Mouse (Mus musculus): Measurements from ENCODE around the gene Ggt5. TPM values are rescaled to one million over a fixed set of nuclear protein-coding genes. Genes with fewer than 3 reads are reported as not detected.

The Ggt5 gene
- 22.8 and 27.9 TPM in 2 replicates for total RNA-seq (2017)

DNA sequence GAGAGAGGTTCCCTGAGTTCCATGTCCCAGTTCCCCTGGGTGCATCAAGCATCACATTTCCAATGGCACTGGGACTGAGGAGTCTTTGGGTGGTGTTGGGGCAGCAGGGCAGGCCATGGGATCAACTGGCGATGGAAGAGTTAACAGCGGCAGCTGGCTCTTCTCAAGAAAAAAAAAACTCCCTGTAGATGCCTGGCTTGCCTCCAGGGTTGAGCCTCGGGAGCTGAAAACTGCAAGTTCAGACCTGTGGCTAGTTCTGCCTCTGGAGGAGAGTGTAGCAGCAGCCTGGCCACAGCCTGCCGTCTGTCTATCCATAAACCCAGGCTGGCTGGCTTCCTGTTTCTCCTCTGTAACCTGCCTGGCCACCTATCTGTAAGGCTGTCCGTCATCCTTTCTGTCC is at the start of gene Ggt5:
Gene Ggt5 (plus strand): TSS at position 212 of the 400 bp plus-strand sequence.
- ATAC-seq (replicated peaks in 1 of 2; ENCODE audit: insufficient read depth in 1 of 2, low FRiP score in 2 of 2, low TSS enrichment in 1 of 2, low read depth in 1 of 2, poor library complexity in 2 of 2, severe bottlenecking in 2 of 2): peak; percentile 28 to 49

DNA sequence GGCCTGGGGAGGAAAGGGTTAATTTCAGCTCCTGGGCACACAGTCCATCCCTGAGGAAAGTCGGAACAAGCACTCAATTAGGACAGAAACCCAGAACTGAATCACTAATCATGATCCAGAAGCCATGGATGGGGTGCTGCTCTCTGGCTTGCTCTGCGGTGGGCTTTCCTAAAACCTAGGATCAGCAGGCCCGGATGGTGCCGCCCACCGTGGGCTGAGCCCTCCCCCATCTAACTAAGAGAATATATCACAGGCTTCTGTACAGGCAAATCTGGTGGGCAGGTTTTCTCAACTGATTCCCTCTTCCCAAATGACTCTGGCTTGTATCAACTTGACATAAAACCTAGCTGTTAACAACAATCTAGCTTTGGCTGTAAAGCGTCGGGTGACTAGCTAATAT is 41.2 kb upstream of the Ggt5 start:
- no peak for ATAC-seq (replicated peaks in 1 of 2; ENCODE audit: insufficient read depth in 1 of 2, low FRiP score in 2 of 2, low TSS enrichment in 1 of 2, low read depth in 1 of 2, poor library complexity in 2 of 2, severe bottlenecking in 2 of 2)

DNA sequence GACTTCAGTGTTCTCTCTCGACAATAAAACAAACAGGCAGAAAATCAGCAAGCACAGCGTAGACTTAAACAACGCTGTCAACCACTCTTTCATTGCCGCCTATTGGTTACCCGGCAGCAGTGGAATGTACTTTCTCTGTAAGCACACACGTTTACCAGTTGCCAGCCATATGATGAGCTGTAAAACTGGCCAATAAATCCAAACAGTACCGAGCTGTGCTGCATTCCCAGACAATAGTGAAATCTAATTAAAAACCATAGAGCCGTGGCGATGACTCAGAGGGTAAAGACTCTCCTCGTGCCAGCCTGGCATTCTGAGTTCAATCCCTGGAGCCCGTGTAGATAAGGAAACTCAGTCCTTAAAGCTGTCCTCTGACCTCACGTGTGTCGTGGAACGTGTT is 40.7 kb upstream of the Ggt5 start:
- ATAC-seq (replicated peaks in 1 of 2; ENCODE audit: insufficient read depth in 1 of 2, low FRiP score in 2 of 2, low TSS enrichment in 1 of 2, low read depth in 1 of 2, poor library complexity in 2 of 2, severe bottlenecking in 2 of 2): no peak

DNA sequence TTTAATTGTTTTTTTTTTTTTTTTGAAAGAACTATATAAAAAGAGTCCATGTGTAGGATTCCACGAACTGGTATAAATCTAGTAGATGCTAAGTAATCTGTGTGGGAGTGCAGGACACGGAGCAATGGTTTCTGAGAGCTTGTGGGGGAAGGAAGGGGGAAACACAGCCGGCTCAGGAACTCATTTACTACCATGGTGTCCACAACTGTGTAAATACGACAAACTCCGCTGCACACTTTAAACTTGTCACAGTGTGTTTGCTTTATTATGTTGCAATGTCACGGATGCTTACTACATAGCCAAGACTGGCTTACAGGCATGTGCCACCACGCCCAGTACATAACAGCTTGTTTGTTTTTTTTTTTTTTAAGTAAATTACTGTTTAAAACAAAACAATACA is 39.3 kb upstream of the Ggt5 start:
- ATAC-seq (replicated peaks in 1 of 2; ENCODE audit: insufficient read depth in 1 of 2, low FRiP score in 2 of 2, low TSS enrichment in 1 of 2, low read depth in 1 of 2, poor library complexity in 2 of 2, severe bottlenecking in 2 of 2): no peak

DNA sequence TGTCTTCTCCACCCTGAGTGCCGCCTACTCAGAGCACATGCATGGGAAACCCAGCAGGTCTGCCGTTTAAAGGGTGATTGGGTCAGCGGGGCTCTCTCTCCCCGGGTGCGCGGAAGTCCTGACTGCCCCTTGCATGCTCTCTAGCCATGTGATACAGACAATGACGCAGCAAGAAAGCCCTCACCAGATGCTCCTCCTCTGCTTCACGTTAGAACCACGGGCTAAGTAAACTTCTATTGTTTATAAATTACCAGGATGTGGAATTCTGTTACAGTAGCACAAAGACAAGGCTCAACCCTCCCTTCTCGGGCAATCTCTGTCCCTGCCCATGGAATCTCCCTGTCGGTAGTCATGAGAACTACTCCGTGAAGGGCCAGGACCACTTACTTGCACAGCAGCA is 38.0 kb upstream of the Ggt5 start:
- peak; percentile 54 to 72; a peak in 3 of 4 replicates for ATAC-seq (replicated peaks in 1 of 2; ENCODE audit: insufficient read depth in 1 of 2, low FRiP score in 2 of 2, low TSS enrichment in 1 of 2, low read depth in 1 of 2, poor library complexity in 2 of 2, severe bottlenecking in 2 of 2)

DNA sequence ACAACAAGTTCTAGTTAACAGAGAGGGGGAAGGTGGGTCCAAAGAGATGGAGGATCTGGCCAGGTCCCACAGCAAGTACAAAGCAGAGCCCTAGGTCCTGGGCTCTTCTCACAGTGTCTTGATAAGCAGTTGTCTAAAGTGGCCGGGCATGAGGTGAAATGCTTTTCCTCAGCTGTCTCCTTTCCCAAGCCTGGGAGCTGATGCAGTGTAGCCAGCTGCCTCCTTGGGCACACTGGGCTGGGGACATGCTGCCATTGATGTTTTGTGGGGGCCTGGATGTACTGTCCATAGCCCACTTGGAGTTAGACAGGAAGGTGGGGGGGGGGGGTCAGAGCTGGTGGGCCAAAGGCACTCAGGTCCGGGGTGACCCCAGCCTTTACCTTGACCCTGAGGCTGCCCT is 37.0 kb upstream of the Ggt5 start:
- no peak for ATAC-seq (replicated peaks in 1 of 2; ENCODE audit: insufficient read depth in 1 of 2, low FRiP score in 2 of 2, low TSS enrichment in 1 of 2, low read depth in 1 of 2, poor library complexity in 2 of 2, severe bottlenecking in 2 of 2)

DNA sequence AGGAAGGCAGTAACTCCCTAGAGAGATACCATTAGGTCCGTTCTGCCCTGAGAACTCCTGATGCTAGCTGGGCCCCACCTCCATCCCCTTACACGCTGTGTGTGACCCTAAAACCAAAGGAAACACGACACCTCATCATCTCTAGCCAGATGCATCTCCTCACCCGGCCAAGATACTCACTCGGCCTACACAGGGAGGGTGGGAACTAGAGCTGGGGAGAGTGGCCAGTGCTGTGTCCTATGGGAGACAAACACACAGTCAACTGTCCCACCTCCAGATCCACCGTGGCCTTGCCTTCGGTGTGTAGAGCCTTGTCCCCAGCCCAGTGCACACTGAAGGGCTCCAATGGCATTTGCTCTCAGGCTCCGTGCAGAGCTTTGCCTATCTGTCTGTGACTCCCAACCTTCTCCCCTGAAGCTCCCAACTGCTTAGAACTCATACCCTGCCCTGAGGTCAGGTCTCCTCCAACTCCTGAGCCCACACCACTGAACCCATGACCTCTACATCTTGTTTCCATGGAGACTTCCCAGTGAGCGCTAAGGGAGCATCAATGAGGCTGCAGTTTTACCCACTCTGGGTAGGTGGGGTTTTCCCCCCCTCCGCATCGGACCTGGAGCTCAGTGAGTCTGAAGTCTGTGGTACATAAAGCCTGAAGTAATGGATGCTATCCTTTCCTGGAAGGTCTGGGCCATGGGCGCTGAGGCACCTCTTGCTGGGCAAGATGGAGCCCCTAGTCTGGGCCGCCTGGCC is 36.3 kb upstream of the Ggt5 start:
- no peak for ATAC-seq (replicated peaks in 1 of 2; ENCODE audit: insufficient read depth in 1 of 2, low FRiP score in 2 of 2, low TSS enrichment in 1 of 2, low read depth in 1 of 2, poor library complexity in 2 of 2, severe bottlenecking in 2 of 2)

DNA sequence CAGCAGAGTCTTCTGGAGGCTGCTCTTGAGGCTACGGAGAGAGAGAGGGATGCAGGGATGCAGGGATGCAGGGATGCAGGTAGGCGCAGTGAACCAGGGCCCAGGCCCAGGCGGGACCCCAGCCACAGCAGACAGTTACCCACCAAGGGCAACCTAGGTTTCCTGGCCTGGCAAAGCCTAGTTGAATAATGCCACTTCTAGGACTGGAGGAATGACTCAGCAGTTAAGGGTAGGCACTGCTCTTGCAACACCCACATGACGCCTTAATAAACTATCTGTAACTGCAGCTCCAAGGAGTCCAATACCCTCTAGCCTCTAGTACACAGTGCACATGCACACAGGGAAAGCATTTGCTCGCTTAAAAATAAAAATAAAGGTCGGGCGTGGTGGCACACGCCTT is 35.0 kb upstream of the Ggt5 start:
- peak; percentile 50 to 63; a peak in 3 of 4 replicates for ATAC-seq (replicated peaks in 1 of 2; ENCODE audit: insufficient read depth in 1 of 2, low FRiP score in 2 of 2, low TSS enrichment in 1 of 2, low read depth in 1 of 2, poor library complexity in 2 of 2, severe bottlenecking in 2 of 2)

DNA sequence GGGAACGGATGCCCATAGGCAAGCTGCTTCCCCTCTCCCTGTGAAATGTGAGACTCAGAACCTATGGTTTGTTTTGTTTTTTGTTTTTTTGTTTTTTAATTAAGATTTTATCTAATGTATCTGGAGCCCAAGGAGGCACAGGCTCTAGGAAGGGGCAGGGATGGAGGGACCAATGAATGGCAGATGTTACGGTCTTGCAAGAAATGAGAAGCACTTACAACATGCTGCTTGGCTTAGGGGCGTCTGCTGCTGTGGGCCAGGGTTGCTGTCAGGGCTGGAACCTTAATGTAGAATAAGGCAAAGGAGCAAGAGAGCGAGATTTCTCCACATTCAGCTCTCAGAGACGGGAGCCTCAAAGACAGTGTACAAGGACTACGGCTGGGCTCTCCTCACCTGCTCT is 33.6 kb upstream of the Ggt5 start:
- ATAC-seq (replicated peaks in 1 of 2; ENCODE audit: insufficient read depth in 1 of 2, low FRiP score in 2 of 2, low TSS enrichment in 1 of 2, low read depth in 1 of 2, poor library complexity in 2 of 2, severe bottlenecking in 2 of 2): no peak

DNA sequence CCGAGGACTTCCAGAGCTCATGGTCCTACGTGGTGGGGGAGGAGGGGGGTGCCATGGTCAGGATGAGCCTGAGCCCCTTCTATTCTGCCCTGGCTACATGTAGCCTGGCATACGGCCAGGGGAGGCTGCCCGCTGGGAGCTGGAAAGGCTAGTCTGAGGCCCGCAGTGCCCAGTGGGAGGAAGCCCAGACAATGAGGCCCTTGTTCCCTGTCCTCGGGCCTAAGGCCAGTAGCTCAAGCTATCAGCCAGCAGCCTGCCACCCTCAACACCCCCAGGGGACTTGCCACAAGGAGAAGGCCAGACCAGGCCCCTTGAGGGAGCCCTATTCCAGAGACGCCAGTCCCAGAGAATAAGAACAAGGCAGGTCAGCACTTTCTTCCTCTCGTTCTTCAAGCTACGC is 33.1 kb upstream of the Ggt5 start:
- ATAC-seq (replicated peaks in 1 of 2; ENCODE audit: insufficient read depth in 1 of 2, low FRiP score in 2 of 2, low TSS enrichment in 1 of 2, low read depth in 1 of 2, poor library complexity in 2 of 2, severe bottlenecking in 2 of 2): no peak

DNA sequence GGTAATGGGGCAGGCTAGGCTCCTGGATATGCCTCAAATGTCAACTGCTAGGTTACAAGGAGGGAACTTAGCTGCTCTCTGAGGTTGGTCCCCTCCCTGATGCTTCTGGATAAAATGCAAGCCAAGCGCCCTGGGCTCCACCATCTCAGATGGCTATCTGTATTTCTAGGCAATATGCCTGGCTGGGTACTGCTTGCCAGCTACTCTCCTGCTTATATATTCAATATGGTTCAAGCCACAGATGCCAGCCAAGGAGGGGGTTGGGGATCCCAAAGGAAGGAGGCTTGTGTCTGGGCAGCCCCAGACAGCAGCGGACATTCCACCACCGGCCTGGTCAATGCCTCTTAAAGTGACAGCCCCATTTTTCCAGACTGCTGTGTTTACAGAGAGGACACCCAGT is 30.6 kb upstream of the Ggt5 start:
- ATAC-seq (replicated peaks in 1 of 2; ENCODE audit: insufficient read depth in 1 of 2, low FRiP score in 2 of 2, low TSS enrichment in 1 of 2, low read depth in 1 of 2, poor library complexity in 2 of 2, severe bottlenecking in 2 of 2): no peak

DNA sequence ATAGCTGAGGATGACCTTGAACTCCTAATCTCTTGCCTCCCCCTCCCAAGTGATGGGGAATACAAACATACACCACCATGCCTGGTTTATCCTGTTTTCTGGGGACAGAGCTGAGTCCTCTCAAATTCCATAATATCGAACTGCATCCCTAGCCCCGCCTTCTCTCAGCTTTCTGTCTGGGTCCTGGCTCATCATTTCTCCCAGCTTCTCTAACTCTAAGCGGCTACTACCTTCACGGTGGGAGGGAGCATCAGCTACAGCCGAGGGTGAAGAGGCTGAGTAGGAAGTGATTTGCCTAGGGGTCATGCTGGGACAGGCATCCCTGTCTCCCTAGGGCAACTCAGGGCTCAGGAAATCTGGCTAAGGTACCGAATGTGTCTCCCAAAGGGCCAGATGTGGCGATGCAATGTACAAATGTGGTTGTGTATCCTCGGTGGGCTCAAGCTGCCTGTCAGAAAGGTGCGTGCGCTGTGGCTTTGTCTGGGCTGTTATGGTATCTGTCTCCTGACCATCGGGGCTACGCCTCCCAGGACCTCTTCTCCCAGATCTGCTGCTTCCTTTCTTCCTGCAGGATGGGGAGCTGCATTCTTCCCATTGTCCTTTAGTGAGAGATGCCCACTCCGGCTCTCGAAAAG is 30.0 kb upstream of the Ggt5 start:
- no peak for ATAC-seq (replicated peaks in 1 of 2; ENCODE audit: insufficient read depth in 1 of 2, low FRiP score in 2 of 2, low TSS enrichment in 1 of 2, low read depth in 1 of 2, poor library complexity in 2 of 2, severe bottlenecking in 2 of 2)

DNA sequence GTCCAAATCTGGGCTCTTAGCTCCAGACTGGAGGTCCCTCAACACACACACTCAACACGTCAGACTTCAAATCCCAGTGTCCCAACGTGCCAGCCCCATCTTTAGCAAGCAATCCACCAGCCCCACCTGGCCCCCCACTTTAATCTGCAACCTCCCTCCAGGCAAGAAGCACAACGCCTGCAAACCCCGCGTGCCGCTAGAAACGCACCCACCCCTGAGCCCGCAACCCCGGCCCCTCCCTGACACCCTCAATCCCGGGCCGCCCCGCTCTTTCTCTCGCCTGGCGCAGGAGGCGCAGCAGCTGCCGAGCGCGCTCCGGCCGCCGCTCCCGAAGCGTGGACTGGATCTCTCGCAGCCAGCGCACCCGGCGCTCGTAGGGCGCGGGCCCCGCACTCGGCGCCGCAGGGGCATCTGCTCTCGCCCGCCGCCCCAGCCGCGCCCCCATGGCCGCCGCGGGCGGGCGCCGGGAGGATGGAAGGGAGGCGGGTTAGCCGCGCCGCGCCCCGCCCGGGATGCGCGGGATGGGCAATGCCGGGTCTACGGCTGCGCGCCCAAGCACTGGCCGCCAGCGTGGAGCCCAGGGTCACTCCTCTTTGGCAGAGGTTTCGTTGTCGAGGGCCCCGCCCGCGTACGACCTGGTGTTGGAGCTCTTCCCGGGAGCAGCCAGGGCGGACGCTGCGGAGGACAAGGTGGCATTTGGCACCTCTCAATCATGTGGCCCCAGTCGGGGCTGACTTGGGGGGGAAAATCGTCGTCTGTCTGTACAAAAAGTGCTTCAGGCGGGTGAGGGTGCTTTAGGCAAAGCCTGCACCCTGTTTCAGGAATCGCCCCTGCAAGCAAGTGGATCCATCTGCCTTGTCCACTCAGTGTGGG is 29.2 kb upstream of the Ggt5 start, which contains the start of gene Lrrc75b:
Gene Lrrc75b (minus strand): TSS at position 655 of the 873 bp plus-strand sequence.
- ATAC-seq (replicated peaks in 1 of 2; ENCODE audit: insufficient read depth in 1 of 2, low FRiP score in 2 of 2, low TSS enrichment in 1 of 2, low read depth in 1 of 2, poor library complexity in 2 of 2, severe bottlenecking in 2 of 2): 0 out of 4 replicates have a peak, but pooled peaks of 1 of the 2 experiments have one; percentile 11

DNA sequence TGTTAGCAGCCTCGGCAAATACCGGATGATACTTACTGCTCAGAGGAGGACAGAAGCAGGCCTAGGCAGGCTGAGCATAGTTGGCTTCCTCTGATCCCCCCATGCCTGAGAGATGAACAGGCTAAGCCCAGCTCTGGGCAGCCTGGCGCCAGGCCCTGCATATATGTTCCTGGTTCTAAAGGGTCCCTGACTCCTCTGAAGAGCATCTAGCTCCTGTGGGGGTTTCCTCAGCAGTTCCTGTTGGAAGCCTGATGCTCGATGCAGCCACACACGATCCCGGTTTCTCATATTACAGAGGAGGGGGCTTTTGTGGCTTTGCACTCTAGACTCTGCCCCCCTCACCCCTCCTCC is 28.6 kb upstream of the Ggt5 start:
- ATAC-seq (replicated peaks in 1 of 2; ENCODE audit: insufficient read depth in 1 of 2, low FRiP score in 2 of 2, low TSS enrichment in 1 of 2, low read depth in 1 of 2, poor library complexity in 2 of 2, severe bottlenecking in 2 of 2): no peak

DNA sequence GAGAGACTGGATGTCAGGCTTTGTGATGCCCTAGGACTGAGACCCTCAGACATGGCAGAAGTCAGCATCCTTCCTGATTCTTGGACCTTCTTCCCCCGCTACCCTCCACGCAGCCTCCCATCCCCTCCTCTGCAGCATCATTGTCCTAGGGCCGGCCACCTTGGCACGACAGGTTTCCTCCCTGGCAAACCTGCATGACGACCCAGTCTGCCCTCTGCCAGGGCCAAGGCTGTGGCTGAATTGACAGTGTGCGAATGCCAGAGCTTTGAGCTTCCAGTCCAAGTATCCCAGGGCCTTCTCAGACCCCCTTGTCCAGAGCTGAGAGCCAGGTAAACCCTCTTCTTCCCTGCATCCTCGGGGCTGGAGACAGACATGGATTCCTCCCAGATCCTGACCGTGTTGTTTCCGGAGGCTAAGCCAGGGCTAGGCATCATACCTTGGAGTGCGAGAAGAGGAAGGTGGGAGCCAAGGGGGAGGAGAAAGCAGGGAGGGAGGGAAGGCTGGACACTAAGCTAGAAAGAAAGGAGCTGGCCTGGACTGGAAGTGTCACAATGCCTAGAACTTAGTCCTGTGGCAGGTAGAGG is 28.0 kb upstream of the Ggt5 start, which contains the start of gene Ggt1:
Gene Ggt1 (plus strand): TSS at position 534 of the 584 bp plus-strand sequence.
- ATAC-seq (replicated peaks in 1 of 2; ENCODE audit: insufficient read depth in 1 of 2, low FRiP score in 2 of 2, low TSS enrichment in 1 of 2, low read depth in 1 of 2, poor library complexity in 2 of 2, severe bottlenecking in 2 of 2): no peak

DNA sequence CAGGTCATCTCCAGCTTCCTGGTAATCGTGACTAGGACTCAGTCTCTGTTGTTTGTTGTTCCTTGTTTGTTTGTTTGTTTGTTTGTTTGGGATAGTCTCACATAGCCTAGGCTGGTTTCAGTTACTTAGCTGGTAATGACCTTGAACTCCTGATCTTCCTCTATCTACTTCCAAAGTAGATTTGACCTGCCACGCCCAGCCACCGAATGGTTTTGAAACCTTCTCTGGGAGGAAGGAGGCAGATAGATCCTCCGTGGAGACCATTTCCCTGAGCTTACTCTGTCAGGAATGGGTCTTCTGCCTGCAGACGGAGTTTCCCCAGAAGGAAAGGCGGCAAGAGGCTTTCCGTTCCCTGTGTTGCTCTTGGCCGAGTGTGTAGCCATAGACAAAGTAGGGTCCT is 26.5 kb upstream of the Ggt5 start:
- ATAC-seq (replicated peaks in 1 of 2; ENCODE audit: insufficient read depth in 1 of 2, low FRiP score in 2 of 2, low TSS enrichment in 1 of 2, low read depth in 1 of 2, poor library complexity in 2 of 2, severe bottlenecking in 2 of 2): no peak

DNA sequence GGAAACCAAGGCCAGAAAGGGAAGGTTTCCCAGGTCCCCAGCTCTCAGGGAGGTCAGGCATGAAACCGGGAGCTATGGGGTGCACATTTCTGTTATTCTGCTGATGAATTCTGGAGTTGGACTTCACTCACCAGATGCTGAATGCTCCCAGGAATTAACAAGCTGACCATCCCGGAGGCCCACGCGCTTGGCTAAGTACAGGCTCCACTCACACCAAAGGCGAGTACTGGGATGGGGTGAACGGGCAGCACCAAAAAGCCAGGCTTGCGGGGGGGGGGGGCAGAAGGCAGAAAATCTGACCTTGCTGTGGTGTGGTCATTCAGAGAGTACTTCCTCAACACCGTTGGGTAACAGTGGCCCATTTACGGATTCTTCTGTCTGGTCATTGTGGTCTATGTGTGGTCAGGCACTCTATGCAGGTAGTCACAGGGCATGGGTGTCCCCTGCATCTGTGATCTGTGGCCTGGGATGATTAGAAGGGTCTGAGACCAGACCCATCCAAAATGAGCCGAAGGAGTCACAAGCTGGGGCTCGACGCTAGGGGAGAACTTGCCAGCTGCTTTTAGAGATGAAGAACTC is 24.4 kb upstream of the Ggt5 start:
- ATAC-seq (replicated peaks in 1 of 2; ENCODE audit: insufficient read depth in 1 of 2, low FRiP score in 2 of 2, low TSS enrichment in 1 of 2, low read depth in 1 of 2, poor library complexity in 2 of 2, severe bottlenecking in 2 of 2): peak; percentile 12 to 46; a peak in 3 of 4 replicates

All from hematopoietic stem cell, adult 5-6 weeks (primary cell).